Mouse (Mus musculus) urinary bladder, postnatal 25 days (tissue): ENCODE data around the gene Ubxn1.
"Not testable (repeated sequence)": the region's sequence is repeated elsewhere in the genome, so short reads cannot be mapped to it uniquely, and the experiment has no call there.

ENCODE experiments used
- DNase-seq: peaks from one replicate; pipeline ENCODE4 v3.0.0; 2022; ENCODE audit warnings: low spot score

The Ubxn1 gene

GRCm38 (mm10) chr19:8857689-8858088 is 13.6 kb upstream of the Ubxn1 start:
- DNase-seq = no peak

GRCm38 (mm10) chr19:8859018-8859417 is 12.3 kb upstream of the Ubxn1 start:
- no peak for DNase-seq

GRCm38 (mm10) chr19:8864265-8864664 is 7.0 kb upstream of the Ubxn1 start:
- no peak for DNase-seq

GRCm38 (mm10) chr19:8870381-8870780 is 915 bp upstream of the Ubxn1 start:
- DNase-seq = not testable (repeated sequence)

- DNase-seq = no peak
Observed at GRCm38 (mm10) chr19:8870838-8871237, 458 bp upstream of the Ubxn1 start.

GRCm38 (mm10) chr19:8872266-8872840 is 1.1 kb downstream of the Ubxn1 start:
- DNase-seq = no peak

GRCm38 (mm10) chr19:8875031-8875430 is 3.7 kb downstream of the Ubxn1 start:
- DNase-seq = no peak

- peak; percentile 87 for DNase-seq
Observed at GRCm38 (mm10) chr19:8880311-8881033, 9.2 kb downstream of the Ubxn1 start, which contains the start of gene Uqcc3. Uqcc3 (minus strand) TSS chr19:8880923.

GRCm38 (mm10) chr19:8881034-8881392 is 9.7 kb downstream of the Ubxn1 start:
- DNase-seq = no peak

- DNase-seq = no peak
Observed at GRCm38 (mm10) chr19:8883616-8884015, 12.3 kb downstream of the Ubxn1 start, which contains the start of the genes Lbhd1 and Gm49403. Lbhd1 (plus strand) TSS chr19:8883732. Gm49403 (plus strand) TSS chr19:8883930.

- DNase-seq = no peak
Observed at GRCm38 (mm10) chr19:8886916-8887584, 15.8 kb downstream of the Ubxn1 start.

- no peak for DNase-seq
Observed at GRCm38 (mm10) chr19:8887585-8888463, 16.5 kb downstream of the Ubxn1 start.

- DNase-seq = peak; percentile 87
Observed at GRCm38 (mm10) chr19:8888511-8889385, 17.5 kb downstream of the Ubxn1 start, which contains the start of the genes 1810009A15Rik and Gm49416. 1810009A15Rik (plus strand) TSS chr19:8888853. Gm49416 (plus strand) TSS chr19:8888926.

GRCm38 (mm10) chr19:8892829-8893766 is 21.8 kb downstream of the Ubxn1 start, which contains the start of gene Ints5:
Ints5 (plus strand) TSS chr19:8893005.
- peak; percentile 80 for DNase-seq

- DNase-seq = no peak
Observed at GRCm38 (mm10) chr19:8895397-8895960, 24.2 kb downstream of the Ubxn1 start.

GRCm38 (mm10) chr19:8896231-8896630 is 24.9 kb downstream of the Ubxn1 start:
- not testable (repeated sequence) for DNase-seq

- DNase-seq = peak; percentile 42
Observed at GRCm38 (mm10) chr19:8897211-8897864, 26.0 kb downstream of the Ubxn1 start.

GRCm38 (mm10) chr19:8897865-8898495 is 26.7 kb downstream of the Ubxn1 start, which contains the start of gene Ganab:
Ganab (plus strand) TSS chr19:8898071.
- DNase-seq = peak; percentile 89
